Mouse (Mus musculus) c-Kit-positive CD71-positive TER-119-positive erythroid progenitor cells, embryonic 14.5 days (primary cell): ENCODE data around the gene Foxo3.

Experiments used
- DNase-seq: peaks from one replicate; pipeline ENCODE4 v3.0.0-alpha.2; 2013; ENCODE audit warnings: low spot score

Gene Foxo3

DNA sequence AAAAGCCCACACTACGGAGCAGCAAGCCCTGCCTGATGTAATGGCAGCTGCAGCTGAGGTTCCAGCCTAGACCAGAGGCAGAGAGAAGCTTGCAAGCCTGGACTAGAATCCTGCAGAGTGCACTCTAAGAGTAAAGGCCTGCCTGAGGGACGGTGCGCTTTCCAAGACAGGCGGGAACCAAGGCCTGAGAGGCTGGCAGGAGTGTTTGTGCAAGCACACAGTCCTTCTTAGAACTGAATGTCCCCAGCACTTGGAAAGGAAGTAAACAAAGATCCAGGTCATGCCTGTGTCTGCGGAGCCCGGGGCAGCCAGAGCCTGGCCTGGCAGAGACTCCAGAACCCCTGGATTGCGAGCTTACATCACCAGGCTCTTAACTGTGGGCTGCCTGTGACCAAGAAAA lies 25.4 kb downstream of the Foxo3 start:
- DNase-seq: no peak

DNA sequence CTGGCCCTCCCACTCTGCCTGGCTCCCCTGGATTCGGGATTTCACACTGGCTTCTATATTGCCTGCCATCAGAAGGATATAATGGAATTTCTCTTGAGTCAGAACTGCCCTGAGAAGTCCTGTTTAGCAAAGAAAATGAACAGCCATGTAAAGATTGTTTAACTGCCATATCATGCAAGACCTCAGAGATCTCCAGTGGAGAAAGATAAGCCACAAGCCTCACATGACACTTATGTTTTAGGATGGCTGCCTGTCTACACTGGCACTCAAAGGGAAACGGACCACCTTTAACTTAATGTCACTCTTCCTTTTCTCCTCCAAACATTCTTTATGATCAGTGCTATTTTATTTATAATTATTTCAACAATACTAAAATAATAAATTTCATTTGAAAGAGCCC lies 26.6 kb downstream of the Foxo3 start:
- DNase-seq: no peak

DNA sequence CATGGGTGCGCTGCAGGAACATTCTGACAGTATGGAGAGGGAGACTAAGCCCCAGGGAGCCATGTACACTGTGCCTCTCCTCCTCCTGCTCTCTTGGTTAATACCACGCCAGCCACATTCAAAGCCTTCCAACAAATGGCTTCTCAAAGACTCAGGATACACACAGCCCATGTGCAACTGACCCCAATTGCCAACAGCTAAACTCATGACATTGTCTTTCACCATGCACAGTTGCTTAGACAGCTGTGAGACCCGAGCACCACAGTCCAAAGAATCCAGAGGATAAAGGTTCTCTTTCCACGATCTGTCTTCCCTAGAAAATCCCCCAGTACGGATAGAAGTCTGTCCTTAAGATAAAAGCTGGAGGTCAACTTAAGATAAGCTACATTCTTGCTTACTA lies 27.9 kb downstream of the Foxo3 start:
- DNase-seq: no peak

DNA sequence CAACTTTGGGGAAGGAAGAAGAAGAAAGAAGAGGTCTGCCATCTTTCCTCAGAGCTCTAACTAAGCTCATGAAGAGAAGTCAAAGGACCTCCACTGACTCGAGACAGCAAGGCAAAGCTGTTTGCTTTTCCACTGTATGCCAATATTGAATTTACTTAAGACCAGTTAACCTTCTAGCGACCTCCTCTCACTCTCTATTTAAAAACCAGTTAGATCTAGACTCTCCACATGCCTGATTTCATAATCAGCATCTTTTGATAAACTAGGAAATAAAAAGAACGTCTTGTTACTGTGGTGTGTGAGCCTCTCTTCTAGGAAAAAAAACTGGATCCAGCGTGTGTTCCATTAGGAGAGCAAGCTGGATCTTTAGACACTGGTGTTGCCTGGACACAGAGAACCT lies 28.4 kb downstream of the Foxo3 start:
- no peak for DNase-seq

DNA sequence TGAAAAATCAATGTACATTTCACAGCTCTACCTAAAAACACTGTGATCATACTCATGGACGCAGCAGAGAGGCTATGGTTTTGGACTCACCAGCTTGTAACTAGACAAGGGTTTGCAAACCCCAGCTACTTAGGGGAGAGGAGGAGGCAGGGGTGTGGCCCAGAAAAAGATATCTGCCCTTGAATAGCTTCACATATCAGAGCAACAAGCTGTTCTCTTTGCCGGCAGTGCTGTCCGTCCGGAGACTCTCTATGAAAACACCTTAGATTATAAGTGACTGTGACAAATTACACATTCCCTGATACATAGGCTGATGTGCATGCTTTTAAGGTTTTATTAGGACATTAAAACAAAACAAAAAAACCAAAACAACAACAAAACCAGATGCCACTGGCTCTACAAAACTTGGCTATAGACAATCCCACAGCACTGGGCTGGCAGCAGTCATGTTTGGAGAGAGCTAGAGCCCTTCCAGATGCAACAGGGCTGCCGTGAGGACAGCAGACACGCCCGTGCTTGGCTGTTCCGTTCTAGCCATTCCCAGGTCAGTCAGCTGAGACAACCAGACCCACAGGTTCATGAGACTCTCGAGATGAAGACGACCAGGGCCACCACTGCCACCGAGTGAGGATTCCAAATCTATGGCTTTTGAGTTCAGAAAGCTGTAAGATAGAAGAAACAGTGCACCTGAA lies 29.3 kb downstream of the Foxo3 start:
- DNase-seq: peak; percentile 75

DNA sequence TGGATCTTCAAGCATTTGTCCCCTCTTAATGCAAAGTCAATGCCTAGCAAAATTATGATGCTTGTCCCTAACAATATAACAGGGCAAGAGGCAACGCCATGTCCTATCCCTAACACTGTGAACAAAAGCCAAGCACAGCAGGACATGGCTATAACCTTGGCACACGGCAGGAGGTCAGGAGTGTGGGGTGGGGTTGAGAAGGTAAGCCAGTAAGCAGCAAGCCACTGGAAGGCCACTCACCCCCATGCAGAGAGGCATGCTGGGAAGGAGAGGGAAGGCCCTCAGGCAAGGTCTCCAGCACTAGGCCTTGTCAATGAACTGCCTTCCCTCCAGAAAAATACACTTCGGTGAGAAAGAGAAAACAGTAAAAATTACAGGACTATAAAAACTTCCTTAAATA lies 30.1 kb downstream of the Foxo3 start:
- no peak for DNase-seq

DNA sequence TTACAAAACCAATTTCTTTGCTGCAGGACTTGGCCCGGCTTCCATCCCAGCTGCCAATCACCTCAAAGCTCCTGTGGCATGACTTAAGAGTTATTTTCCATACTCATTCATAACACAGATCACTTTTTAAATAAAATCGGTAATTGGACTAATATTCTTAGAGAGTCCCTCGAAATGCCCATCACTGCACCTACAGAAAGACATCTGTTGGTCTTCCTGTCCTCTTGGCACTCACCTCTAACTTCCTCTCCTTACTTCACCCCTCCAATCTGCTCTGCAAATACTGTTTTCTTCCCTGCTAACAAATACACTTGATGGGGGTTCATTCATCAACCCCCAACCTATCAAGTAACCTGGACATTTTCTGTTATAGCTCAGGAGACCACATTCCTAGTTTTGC lies 30.9 kb downstream of the Foxo3 start:
- DNase-seq: no peak

DNA sequence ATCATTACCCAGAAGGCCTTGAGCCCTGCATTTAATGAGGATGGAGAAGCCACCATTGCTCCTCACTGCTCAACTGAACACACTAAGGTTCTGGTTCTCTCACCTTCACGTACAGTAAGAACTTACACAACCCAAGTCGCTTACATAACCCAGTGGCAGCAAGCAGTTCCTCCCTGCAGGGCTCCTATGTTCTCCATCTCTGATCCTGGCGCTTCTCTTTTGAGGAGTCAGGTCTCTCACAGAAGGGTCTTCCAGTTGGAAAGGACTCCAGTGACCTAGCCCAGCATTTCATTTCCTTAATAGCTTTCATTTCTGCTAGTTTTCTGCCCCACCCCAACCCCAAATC lies 31.3 kb downstream of the Foxo3 start:
- DNase-seq: no peak

DNA sequence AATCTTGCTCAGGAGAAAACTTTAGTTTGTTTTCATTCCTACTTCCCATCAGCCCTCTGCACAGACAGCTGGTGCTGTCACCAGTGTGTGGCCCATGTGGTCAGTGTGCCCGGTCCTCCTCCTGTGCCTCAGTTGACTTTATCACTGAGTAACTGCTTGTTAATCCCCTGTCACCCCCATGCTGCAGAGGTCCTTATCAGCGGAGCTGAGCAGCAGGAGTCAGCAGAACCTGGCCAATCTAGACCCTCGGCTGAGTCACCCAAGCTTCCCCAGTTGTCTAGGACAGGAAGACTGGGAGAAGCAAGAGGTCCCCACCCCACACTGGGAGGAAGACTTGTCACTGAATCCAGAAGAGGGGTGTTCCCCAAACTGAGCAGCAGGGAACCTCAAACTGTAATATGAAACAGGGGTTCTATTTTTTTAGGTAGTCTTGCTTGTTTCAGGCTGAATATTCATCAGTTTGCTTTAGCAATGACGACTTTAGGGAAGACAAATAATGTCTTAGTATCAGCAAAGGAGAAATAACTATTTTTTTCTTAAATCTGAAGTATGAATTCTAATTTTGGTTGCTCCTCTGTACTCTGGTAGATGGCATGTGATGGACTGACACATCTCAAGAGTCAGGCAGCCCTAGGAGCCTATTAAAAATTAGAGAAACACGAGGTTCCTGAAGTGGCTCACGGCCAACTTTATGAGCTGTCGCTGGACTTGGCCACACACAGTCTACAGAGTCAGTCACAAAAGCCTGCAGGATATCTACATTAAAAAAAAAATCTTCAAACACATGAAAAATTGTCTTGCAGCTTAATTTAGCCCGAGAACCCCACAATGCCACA lies 31.9 kb downstream of the Foxo3 start:
- peak; percentile 84 for DNase-seq

DNA sequence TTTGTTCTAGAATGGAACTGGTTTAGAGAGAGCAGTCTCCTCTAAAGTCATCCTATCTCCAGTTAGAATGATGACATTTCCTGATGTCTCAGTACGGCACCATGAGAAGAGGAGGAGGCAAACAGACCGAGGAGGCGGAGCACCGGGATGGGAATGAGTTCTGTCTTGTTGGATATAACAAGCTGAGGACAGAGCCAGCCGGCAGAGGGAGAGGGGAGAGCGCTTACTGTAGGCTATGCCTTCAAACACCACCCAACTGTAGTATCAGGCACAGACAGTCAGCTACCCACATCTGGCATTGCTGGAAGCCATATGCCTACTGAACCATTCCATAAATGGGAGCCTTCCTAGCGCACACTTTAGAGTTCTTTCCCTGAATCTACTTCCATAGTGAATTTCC lies 32.6 kb downstream of the Foxo3 start:
- no peak for DNase-seq

DNA sequence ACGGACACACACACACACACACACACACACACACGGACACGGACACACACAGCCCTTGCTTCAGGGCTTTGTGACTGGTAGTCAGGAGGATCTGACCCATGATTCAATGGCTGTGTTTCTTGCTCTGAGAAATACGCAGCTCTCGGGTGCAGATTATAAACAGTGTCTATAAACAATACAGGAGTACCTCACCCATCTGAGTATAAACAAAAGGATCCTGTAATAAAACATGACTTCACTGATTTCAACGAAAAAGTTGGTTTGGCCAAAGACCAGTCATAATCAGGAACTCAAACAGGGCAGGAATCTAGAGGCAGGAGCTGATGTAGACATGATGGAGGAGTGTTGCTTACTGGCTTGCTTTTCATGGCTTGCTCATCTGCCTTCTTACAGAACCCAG lies 34.1 kb downstream of the Foxo3 start:
- DNase-seq: no peak

DNA sequence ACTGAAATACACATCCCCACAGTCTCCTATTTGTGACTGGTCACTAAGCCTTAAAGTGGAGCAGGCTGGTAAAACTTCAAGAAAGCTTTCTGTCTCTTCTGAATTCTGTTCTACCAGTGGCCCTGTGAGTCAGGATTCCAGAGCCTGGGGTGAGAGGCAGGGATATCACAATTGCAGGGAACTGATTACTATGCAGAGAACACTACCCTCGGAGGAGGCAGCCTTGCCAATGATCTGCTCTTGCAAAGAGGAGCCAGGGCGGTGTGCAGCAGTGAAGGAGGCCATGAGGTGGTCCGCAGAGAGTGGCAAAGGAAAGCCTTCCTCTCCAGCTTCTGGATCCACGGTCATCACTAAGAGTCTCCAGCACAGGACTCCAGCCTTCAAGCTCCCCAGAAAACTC lies 34.8 kb downstream of the Foxo3 start:
- DNase-seq: no peak

DNA sequence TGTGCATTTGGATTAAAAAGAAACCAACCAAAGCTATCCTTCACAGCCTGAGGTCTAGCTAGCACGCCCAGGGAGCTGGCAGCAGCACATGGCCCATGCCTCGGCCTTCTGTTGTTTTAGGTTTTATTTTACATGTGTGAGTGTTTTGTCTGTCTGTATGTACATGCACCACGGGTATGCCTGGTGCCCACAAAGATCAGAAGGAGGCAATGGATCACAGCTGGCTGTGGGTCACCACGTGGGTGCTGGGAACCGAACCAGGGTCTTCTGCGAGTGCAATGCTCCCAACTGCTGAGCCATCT lies 36.8 kb downstream of the Foxo3 start:
- no peak for DNase-seq

DNA sequence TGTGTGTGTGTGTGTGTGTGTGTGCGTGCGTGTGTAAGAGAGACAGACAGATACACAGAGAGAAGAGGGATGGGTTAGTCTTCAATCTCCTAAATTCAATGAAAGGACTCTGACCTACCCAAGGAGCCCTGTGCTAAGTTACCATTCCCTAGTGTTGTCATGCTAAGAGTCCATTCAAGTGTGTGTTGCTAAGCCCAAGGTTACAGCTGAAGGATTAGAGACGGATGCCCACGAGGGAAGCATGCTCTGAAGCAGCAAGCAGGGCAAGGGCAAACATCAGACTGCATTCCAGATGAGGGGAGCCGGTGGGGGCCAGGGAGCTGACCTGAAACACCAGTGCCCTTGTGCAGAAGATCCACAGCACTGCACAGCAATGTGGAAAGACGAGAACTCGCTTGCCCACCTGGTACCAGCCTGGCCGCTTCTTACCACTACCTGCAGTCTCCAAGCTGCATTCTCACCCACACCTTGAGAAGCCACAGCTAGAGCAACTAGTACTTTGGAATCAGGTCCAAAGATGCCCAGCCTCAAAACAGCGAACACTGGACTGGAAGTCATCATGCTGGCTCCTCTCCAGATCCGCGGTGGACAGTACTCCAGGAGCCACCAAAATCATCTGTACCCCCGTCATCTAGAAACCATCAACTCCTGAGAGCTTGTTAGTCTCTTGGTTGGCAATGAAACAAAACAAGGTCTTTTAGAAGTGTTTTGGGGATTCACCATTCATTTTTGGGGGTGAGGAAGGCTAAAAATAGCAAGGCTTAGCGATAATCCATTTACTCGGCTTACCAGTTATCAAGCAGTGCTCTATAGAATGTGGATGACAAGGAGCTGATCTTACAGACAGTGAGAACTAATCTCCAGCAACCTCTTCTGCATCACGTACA lies 37.4 kb downstream of the Foxo3 start:
- DNase-seq: no peak

DNA sequence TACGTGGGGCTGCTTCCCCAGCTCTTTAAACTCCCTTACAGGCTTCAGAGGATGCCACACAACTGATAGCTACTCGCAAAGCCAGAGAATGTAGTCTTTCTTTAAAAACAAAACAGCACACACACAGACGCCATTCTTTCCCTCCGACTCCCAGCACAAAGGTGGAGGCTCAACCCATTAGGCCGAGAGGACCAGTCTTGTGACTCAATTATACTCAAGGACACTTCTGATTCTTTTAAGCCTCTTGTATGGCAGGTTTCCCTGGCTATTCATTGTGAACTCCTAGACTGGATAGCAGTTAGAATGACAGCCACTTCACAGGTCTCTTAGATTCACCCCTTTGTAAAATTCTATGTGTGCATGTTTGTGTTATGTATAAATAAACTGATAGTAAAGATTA lies 38.3 kb downstream of the Foxo3 start:
- no peak for DNase-seq

DNA sequence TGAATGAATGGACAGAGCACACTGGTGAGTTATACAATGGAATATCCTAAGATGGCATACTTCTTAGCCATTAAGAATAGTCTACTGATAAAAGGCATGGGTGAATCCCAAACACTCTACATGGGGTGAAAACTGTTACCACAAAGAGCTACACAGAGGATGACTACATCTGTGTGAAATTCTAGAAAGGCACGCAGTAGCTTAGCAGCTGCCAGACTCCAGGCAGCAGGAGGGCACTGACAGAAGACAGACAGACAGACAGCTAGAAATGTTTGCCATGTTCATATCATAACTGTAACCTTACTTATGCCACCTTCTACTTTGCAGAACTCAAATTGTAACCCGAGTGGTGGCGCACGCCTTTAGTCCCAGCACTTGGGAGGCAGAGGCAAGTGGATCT lies 39.0 kb downstream of the Foxo3 start:
- no peak for DNase-seq

DNA sequence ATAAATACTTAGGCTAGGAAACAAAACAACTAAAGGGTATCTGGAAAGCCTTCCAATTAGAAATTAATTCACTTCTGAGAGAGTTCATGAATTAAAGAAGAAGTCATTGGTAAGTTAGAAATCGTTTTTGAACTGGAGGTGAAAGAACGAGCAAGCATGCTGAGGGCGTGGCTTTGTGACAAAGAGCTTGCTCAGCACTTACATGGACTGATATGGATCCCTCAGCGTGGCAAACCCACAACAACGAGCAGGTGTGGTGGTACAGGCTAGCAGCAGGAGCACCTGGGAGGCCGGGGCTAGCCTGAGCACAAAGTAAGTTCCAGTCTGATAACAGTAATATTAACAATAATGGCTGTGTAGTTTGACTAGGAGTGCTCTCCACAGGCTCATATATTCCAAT lies 41.2 kb downstream of the Foxo3 start:
- no peak for DNase-seq

DNA sequence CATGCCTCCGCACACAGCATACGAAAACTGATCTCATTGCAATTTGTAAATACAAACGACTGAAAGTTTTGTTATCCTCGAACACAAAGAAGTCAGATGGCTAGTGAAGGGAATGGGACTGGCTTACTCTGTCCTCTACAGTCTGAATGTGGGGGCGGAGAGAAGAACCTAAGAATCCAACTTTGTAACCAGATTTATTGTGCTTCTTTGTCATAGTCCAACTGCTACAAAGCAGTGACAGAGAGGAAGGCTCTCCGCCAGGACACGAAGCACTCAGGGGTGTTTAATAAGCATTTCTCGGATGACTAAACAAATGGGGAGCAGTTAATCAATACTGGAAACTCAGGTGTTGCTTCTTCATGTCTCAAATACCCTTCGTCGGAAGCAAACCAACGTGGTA lies 43.6 kb downstream of the Foxo3 start:
- DNase-seq: no peak

DNA sequence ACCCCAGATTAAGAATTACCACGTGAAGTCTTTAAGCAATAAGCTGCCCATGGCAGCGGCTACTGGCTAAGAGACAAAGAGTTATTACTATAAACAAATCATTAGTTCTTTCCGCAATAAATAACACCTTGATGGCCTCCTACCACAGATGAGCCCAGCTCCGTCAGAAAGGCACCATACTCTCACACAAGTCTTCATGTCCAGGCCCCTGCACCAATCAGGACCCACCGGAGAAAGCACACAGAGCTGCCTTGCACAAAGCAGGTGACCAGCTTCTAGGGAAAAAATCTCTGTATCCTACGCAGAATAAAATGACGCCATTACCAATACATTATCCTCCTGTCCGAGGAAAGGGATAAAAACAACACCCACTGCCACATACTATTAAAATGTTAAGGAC lies 44.7 kb downstream of the Foxo3 start:
- DNase-seq: no peak

DNA sequence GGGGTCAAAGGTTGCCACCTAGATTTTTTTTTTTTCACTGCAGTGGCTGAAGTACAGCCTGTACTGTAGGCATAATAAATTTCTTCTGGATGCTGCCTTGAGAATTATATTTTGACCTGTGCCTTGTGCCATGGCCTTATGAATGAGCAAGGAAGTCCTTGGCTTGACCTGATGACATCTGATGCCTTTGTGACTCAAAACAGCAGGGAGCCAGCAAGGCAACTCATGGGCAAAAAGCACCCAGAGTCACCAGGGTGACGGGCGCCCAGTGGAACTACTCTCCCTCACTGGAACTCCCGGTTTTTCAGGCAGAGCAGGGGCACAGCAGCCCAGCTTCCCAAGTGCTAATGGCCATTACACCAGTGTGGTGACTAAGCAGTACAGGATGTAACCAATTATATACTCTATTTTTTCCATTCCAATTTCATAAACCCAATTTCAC lies 45.4 kb downstream of the Foxo3 start:
- no peak for DNase-seq

DNA sequence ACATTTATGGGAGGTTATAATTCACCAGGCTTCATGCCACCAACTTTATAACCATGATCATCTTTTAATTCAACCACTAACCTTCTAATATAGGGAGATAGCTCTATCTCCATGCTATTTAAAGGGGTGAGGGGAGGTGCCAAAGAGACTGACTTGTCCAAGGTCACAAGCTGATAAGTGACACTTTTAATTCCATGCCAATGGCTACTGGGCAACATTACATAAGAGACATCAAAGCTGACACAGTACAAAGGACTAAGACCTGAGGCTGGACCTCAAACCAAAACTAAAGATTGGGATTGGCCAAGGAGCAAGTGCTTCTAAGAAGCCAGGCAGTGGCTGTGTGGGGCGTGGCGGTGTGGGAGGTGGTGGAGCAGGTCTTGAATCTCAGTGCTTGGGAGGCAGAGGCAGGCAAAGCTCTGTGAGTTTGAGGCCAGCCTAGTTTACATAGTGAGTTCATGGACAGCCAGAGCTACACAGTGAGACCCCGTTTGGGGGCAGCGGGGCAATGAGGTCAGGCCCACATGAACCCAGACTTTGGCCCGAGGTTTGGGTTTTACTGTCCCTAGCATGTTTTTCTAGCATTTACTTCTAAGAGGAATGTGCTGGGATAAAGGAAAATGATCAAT lies 46.0 kb downstream of the Foxo3 start:
- DNase-seq: no peak

DNA sequence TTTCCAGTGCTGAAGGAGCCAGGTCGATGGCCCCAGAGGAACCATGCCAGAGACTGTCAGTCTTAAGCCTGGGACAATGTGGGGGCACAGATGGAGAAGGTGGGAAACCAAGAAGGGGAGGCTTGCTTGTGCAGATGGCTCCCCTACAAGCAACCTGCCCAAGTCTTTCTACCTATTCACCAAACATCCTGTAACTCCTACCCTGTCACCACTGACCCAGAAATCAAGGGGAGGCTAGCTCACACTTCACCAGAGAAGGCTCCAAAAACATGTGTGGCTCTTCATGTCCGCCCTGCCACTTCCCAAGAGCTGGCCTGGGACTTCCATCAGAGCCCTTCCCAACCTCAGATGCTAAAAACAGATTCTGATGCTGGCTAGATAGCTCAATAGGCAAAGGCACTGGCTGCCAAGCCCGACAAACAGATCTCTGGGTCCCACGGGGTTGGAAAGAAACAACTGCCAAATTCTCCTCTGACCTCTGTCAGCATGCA lies 48.8 kb downstream of the Foxo3 start:
- no peak for DNase-seq
